Mouse (Mus musculus) splenic B cell, adult 2 months (primary cell): ENCODE results near the gene Tmem140.

Experiments
- DNase-seq: peaks from one replicate; pipeline ENCODE4 v3.0.0-alpha.2; 2011; ENCODE audit warnings: low read depth, low spot score
- H3K27me3 ChIP-seq: 2 replicates; pipeline ENCODE4 v1.6.1; 2012; ENCODE audit warnings: mild to moderate bottlenecking, low read length, moderate library complexity, mixed read lengths; ENCODE audit not compliant: control insufficient read depth, poor library complexity, insufficient read depth, severe bottlenecking
- H3K36me3 ChIP-seq: 2 replicates; pipeline ENCODE4 v1.6.1; 2012; ENCODE audit warnings: mild to moderate bottlenecking, low read length, moderate library complexity, mixed read lengths; ENCODE audit not compliant: control insufficient read depth, poor library complexity, insufficient read depth, severe bottlenecking

Gene Tmem140

DNA sequence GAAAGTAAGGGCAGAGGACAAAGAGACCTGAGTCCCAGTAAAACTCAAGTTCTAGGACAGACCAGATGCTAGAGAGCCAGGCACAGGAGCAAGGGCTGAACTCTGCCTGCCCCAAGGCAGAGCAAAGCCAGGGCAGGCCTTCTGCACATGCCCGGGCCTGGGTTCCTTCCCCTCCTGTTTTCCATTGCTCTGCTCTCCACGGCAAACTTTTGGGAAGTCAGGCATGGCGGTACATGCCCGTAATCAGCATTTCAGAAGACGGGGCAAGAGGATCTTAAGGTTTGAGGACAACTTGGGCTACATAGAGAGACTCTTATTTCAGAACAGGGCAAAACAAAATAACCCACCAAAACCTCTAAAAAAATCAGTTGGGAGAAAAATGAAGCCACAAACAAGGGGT, 7.2 kb downstream of the Tmem140 start:
- DNase-seq: no peak
- Histone ChIP-seq H3K27me3 (no peaks in the 10 kb centered on the region), H3K36me3 (no peaks in the 10 kb centered on the region; the same call in 1 of the 2 replicates)

GRCm38 (mm10) chr6:34870724-34871123, 7.8 kb downstream of the Tmem140 start:
- Histone ChIP-seq H3K27me3 (no peaks in the 10 kb centered on the region), H3K36me3 (no peaks in the 10 kb centered on the region; the same call in 1 of the 2 replicates)
- no peak for DNase-seq

DNA sequence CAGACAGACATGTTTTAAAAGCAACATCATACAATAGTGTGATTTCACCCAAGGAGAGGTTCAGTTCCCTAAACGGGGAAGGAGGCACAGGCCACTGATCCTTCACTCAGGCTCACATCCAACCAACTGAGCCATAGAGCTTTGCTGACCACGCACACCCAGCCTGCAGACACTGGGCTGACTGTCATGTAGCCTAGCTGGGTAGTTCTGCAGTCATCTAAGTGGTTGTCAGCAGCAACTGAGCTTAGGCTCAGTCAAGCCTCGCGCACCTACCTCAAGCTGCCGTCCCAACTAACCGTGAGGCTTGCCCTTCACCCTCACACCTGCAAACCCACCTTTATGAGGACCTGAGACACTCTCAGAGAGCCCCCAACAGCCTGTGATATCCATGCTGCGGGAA, 9.0 kb downstream of the Tmem140 start:
- Histone ChIP-seq H3K36me3 (no peaks in the 10 kb centered on the region; the same call in 1 of the 2 replicates), H3K27me3 (no peaks in the 10 kb centered on the region)
- DNase-seq: no peak

DNA sequence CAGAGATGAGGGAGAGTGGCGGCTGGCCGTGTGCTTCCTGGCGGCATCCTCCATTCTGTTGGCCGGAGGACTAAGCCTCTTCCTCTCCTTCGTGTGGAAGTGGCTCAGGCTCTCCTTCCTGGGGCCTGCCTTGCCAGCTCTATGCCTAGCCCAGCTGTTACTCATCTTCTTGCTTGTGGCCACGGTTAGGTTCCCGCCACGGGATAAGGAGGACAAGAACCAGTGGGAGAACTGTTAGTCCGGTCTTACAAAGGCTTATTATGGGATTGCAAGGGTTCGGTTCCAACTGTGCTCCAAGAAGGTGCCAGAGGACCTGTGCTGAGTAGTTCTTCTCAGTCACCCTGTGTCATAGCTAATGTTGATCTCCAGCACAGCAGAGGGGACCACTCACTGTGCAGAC, 9.9 kb downstream of the Tmem140 start:
- Histone ChIP-seq H3K27me3 (no peaks in the 10 kb centered on the region), H3K36me3 (no peaks in the 10 kb centered on the region; the same call in 1 of the 2 replicates)
- no peak for DNase-seq

- no peaks in the 10 kb centered on the region for H3K27me3 ChIP-seq
- DNase-seq: no peak
- H3K36me3 ChIP-seq: no peaks in the 10 kb centered on the region; the same call in 1 of the 2 replicates
Measured at GRCm38 (mm10) chr6:34874101-34874921, 11.4 kb downstream of the Tmem140 start.

DNA sequence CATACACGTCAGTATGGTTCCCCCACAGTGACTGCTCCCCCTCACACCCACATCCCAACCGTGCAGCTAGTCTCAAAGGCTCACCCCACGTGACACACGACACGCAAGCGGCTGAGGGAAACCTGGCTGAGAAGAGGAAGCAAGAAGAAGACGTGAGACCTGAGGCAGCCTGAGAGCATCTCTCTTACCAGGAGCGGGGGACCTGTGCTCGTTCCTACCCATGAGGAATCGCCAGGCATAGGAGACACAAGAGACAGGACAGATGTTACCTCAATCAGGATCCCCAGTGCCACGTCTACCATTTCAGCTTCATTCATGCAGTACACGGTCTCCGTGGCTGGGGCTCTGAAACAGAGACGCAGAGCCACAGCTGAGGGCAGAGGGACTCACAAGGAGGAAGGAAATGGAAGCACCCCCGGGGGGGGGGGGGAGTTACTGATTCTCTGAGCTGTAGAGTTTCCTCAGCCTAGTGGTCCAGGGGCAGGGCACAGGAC, 12.4 kb downstream of the Tmem140 start:
- Histone ChIP-seq H3K27me3 (no peaks in the 10 kb centered on the region), H3K36me3 (no peaks in the 10 kb centered on the region; the same call in 1 of the 2 replicates)
- DNase-seq: peak; percentile 90

DNA sequence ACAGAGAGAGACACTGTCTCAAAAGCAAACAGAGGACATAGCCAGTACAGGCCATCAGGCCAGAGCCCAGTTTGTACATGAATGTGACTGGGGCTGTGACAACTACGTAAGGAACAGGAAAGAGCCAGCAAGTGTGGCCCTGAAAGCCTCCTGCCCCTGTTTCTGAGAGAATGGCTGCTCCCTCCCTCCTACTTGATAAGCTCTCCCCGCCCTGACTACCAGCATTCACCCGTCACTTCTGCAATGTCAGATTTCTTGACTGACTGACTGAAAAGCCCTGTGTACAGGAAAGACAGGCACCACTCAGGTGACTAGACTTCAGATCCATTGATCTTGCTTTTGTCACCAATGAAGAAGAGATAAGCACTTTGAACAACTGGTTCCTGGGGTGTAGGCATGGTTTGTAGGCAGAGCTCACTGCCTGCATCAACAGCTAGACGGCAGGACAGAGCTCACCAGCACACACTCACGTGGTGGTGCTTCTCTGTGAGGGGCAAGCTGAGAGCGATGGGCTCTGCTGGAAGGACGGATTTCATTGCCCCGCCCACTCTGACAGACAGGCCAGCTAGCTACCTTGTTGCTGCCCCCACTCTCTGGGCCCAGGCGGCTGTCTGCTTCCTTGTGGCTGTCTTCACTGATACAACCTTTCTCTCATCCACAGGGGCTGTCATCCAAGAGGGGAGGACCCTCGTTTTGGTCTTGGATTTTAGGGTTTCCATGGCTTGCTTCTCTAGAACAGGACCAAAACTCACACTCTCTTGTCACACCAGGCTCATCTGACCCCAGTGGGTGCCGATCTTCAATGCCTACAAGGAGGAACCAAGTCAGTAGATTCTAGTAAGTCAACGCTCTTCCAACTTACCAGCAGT, 13.3 kb downstream of the Tmem140 start:
- Histone ChIP-seq H3K27me3 (no peaks in the 10 kb centered on the region), H3K36me3 (no peaks in the 10 kb centered on the region; the same call in none of the 2 replicates)
- peak; percentile 67 for DNase-seq

- Histone ChIP-seq H3K27me3 (no peaks in the 10 kb centered on the region), H3K36me3 (no peaks in the 10 kb centered on the region; the same call in none of the 2 replicates)
- no peak for DNase-seq
Measured at GRCm38 (mm10) chr6:34876835-34877156, 13.8 kb downstream of the Tmem140 start.

DNA sequence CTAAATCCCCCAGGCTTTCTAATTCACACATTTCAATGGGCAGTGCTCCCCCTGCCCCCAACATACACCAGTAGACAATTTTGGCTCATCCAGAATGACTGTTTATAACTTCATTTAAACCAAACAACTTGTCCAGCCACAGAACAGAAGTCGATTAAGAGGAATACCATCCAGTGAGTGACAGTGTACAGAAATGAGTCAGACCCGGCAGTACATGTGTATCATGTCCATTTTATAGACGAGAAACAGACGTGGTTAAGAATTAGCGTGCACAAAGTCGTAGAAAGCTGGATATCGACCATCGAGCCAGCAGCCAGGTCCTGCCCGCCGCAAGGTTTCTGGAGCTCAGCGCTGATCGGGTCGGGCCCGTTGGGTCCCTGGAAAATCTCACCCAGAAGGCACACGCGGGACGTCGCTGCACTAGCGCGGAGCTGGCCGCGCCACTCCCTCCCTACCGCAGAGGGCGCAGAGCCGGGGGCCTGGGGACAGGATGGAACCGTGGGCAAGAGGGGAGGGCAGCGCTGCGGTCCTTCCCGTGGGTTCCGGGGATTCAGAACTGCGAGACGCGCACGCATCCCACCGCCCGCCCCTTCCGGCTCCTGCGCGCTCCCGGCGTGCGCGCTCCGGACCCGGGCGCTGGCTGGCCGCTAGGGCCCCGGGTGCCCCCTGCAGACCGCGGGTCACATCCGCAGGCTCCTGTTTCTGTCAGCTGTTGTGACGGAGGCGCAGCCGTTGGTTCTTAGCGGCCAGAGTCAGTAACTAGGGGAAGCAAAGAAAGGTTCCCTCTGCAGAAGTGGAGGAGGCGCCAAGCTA, 14.8 kb downstream of the Tmem140 start, which contains the start of gene Cyren:
Gene Cyren (minus strand): TSS at position 552 of the 813 bp plus-strand sequence.
- peak; percentile 95 for DNase-seq
- no peaks in the 10 kb centered on the region; the same call in none of the 2 replicates for H3K36me3 ChIP-seq
- H3K27me3 ChIP-seq: no peaks in the 10 kb centered on the region

- H3K36me3 ChIP-seq: no peaks in the 10 kb centered on the region; the same call in none of the 2 replicates
- H3K27me3 ChIP-seq: no peaks in the 10 kb centered on the region
- DNase-seq: no peak
Measured at GRCm38 (mm10) chr6:34879101-34879740, 16.3 kb downstream of the Tmem140 start.

- peak; percentile 73 for DNase-seq
- Histone ChIP-seq H3K36me3 (no peaks in the 10 kb centered on the region; the same call in none of the 2 replicates), H3K27me3 (no peaks in the 10 kb centered on the region)
Measured at GRCm38 (mm10) chr6:34879911-34880475, 17.0 kb downstream of the Tmem140 start.

DNA sequence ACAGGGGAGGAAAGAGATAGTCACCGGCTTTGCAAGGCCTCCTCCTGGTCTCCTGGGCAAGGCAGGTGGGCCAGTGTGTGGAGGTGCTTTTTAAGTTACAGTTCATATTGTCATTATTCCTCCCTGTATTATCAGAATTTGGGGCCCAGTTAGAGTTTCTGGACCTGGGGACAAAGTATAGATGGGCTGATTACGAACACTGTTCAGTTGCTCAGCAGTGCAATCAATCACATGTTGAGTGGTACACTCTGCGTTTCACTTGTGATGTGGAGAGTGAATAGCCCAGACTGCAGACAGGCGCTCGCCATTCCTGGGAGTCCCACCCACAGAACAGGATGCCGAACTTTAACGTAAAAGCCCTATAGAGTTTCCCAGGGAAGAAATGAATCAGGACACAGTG, 21.8 kb downstream of the Tmem140 start:
- H3K27me3 ChIP-seq: no peaks in the 10 kb centered on the region
- peaks cover 8% of the 10 kb centered on the region for H3K36me3 ChIP-seq
- DNase-seq: no peak

- H3K27me3 ChIP-seq: no peaks in the 10 kb centered on the region
- peaks cover 8% of the 10 kb centered on the region for H3K36me3 ChIP-seq
- no peak for DNase-seq
Measured at GRCm38 (mm10) chr6:34887131-34887850, 24.3 kb downstream of the Tmem140 start.
